Mouse (Mus musculus) ES-Bruce4 (cell line): ENCODE results near the gene Leng1. TPM values are rescaled to one million over a fixed set of nuclear protein-coding genes. Genes with fewer than 3 reads are reported as not detected.
"Not testable (repeated sequence)": the region's sequence is repeated elsewhere in the genome, so short reads cannot be mapped to it uniquely, and the experiment has no call there.

Source experiments
- H3K27ac ChIP-seq: 2 replicates; pipeline ENCODE4 v1.5.1; 2012; ENCODE audit warnings: low read length, inconsistent platforms; ENCODE audit not compliant: insufficient read depth
- H3K27me3 ChIP-seq: 2 replicates; pipeline ENCODE4 v1.6.1; 2012; ENCODE audit warnings: mild to moderate bottlenecking, low read length, inconsistent platforms; ENCODE audit not compliant: control insufficient read depth, poor library complexity, insufficient read depth, severe bottlenecking
- H3K36me3 ChIP-seq: 2 replicates; pipeline ENCODE4 v1.6.1; 2012; ENCODE audit warnings: inconsistent platforms, mild to moderate bottlenecking, low read length, moderate library complexity; ENCODE audit not compliant: control insufficient read depth, poor library complexity, insufficient read depth, severe bottlenecking
- H3K4me1 ChIP-seq: one replicate; pipeline ENCODE4 v1.8.1; 2011; ENCODE audit warnings: low read length; ENCODE audit not compliant: control insufficient read depth, insufficient read depth
- H3K4me3 ChIP-seq: 2 replicates; pipeline ENCODE4 v1.5.1; 2011; ENCODE audit warnings: low read depth, mild to moderate bottlenecking, low read length
- H3K9ac ChIP-seq: 2 replicates; pipeline ENCODE4 v1.6.1; 2012; ENCODE audit warnings: low read depth, mild to moderate bottlenecking, inconsistent platforms; ENCODE audit not compliant: poor library complexity, severe bottlenecking
- H3K9me3 ChIP-seq: replicated peaks from 2 replicates; pipeline ENCODE4 v1.6.1; 2012; ENCODE audit warnings: mild to moderate bottlenecking, low read length, inconsistent platforms; ENCODE audit not compliant: control insufficient read depth, poor library complexity, insufficient read depth, severe bottlenecking
- CTCF ChIP-seq: IDR thresholded peaks from one replicate; pipeline ENCODE4 v1.8.1; 2011; ENCODE audit warnings: low read depth, low read length
- EP300 ChIP-seq: IDR thresholded peaks from 2 replicates; pipeline ENCODE4 v1.6.1; 2011; ENCODE audit warnings: low read depth, low read length; ENCODE audit not compliant: insufficient read depth
- POLR2A ChIP-seq: IDR thresholded peaks from one replicate; pipeline ENCODE4 v1.8.1; 2011; ENCODE audit warnings: low read length; ENCODE audit not compliant: insufficient read depth
- polyA plus RNA-seq: library from polyadenylated mRNA; stranded (reverse); fragments of >200 nt; gene quantifications from 2 replicates; pipeline ENCODE4 v1.2.4, GENCODE M21; 2011; ENCODE audit warnings: low read depth; ENCODE audit not compliant: missing spikeins, insufficient read depth, insufficient read length

Leng1 gene
- polyA plus RNA-seq, 1 experiment, result 8.3 TPM

GRCm38 (mm10) chr7:3703879-3704441 is 38.3 kb upstream of the Leng1 start, which contains the start of gene Rps9:
Rps9 (plus strand) TSS chr7:3703993.
- H3K36me3 ChIP-seq, result peaks cover 52% of the 10 kb centered on the region

GRCm38 (mm10) chr7:3703148-3703878 is 37.7 kb upstream of the Leng1 start:
- Histone ChIP-seq H3K9ac (peak overlapping the region; percentile 59), H3K36me3 (peaks cover 52% of the 10 kb centered on the region), H3K27ac (peak overlapping the region; percentile 52; the same call in 1 of the 2 replicates), H3K9me3 (no peaks in the 10 kb centered on the region), H3K27me3 (no peaks in the 10 kb centered on the region), H3K4me1 (no peaks in the 10 kb centered on the region), H3K4me3 (peak overlapping the region; percentile 38)
- no peak for TF ChIP-seq CTCF
- no peak for TF ChIP-seq POLR2A
- no peak for TF ChIP-seq EP300

More at GRCm38 (mm10) chr7:3703879-3704441, 38.3 kb upstream of the Leng1 start, which contains the start of gene Rps9:
- Histone ChIP-seq H3K9me3 (no peaks in the 10 kb centered on the region), H3K9ac (peak within 1 kb of the TSS; percentile 92), H3K4me3 (peak within 1 kb of the TSS; percentile 84), H3K27ac (peak within 1 kb of the TSS; percentile 80), H3K4me1 (no peaks in the 10 kb centered on the region), H3K27me3 (no peaks in the 10 kb centered on the region)
- TF ChIP-seq CTCF (no peak), POLR2A (peak; percentile 100)

- no peaks in the 10 kb centered on the region for H3K4me1 ChIP-seq
- H3K4me3 ChIP-seq, result no peak overlapping the region
- H3K36me3 ChIP-seq, result peaks cover 22% of the 10 kb centered on the region
- H3K27ac ChIP-seq, result no peak overlapping the region
- no peak for TF ChIP-seq CTCF
- TF ChIP-seq EP300, result no peak
- TF ChIP-seq POLR2A, result no peak
- H3K9ac ChIP-seq, result no peak overlapping the region
- no peaks in the 10 kb centered on the region for H3K27me3 ChIP-seq
- no peaks in the 10 kb centered on the region for H3K9me3 ChIP-seq
Observed at GRCm38 (mm10) chr7:3698471-3698870, 32.8 kb upstream of the Leng1 start.

GRCm38 (mm10) chr7:3694949-3695305 is 29.3 kb upstream of the Leng1 start:
- H3K4me1 ChIP-seq, H3K9me3 ChIP-seq, H3K27me3 ChIP-seq, H3K27ac ChIP-seq: not testable (repeated sequence)
- H3K4me3 ChIP-seq, result peak overlapping the region; percentile 76
- peak overlapping the region; percentile 55 for H3K9ac ChIP-seq
- H3K36me3 ChIP-seq, result peaks cover 15% of the 10 kb centered on the region

- Histone ChIP-seq H3K27ac (peak overlapping the region; percentile 82), H3K36me3 (peaks cover 15% of the 10 kb centered on the region), H3K4me3 (peak overlapping the region; percentile 76), H3K9ac (peak overlapping the region; percentile 55), H3K27me3 (no peaks in the 10 kb centered on the region), H3K4me1 (no peaks in the 10 kb centered on the region), H3K9me3 (no peaks in the 10 kb centered on the region)
- TF ChIP-seq EP300 (no peak), CTCF (no peak), POLR2A (no peak)
Observed at GRCm38 (mm10) chr7:3694076-3694948, 28.7 kb upstream of the Leng1 start.

GRCm38 (mm10) chr7:3693809-3694075 is 28.1 kb upstream of the Leng1 start:
- Histone ChIP-seq H3K27ac (peak overlapping the region; percentile 82), H3K4me3 (peak overlapping the region; percentile 76), H3K9me3 (no peaks in the 10 kb centered on the region), H3K36me3 (peaks cover 12% of the 10 kb centered on the region), H3K9ac (peak overlapping the region; percentile 55), H3K4me1 (no peaks in the 10 kb centered on the region), H3K27me3 (no peaks in the 10 kb centered on the region)
- TF ChIP-seq CTCF, result no peak
